Mouse (Mus musculus) heart, adult 18-20 months (tissue): Measurements from ENCODE around the gene Ipo11. TPM values are rescaled to one million over a fixed set of nuclear protein-coding genes. Genes with fewer than 3 reads are reported as not detected.
"Not testable (repeated sequence)": the region's sequence is repeated elsewhere in the genome, so short reads cannot be mapped to it uniquely, and the experiment has no call there.

ENCODE experiments used
- DNase-seq, 2 experiments: peaks; one replicate each; pipeline ENCODE4 v3.0.0; 2021 to 2022; ENCODE audit warnings: mixed read lengths in 1 of 2
- long read RNA-seq, 2 experiments: library from polyadenylated mRNA; stranded (forward); transcript quantifications; one replicate each; pipeline ENCODE4 v2.0.0; 2021
- total RNA-seq, 2 experiments: library from RNA; stranded (reverse); gene quantifications; 2 replicates each; pipeline ENCODE4 v1.2.3; 2021

Gene Ipo11
- total RNA-seq = 10 to 100 TPM; 23.1 to 24.2 TPM
- long read RNA-seq, experiment 1, full-length matches to known transcripts = 2 of 15 reads
- long read RNA-seq, experiment 1, partial matches to known transcripts = 6 of 15 reads
- long read RNA-seq, experiment 1, other reads (novel, unspliced or antisense) = 7 of 15 reads
- long read RNA-seq, experiment 2, full-length matches to known transcripts = 5 of 8 reads
- long read RNA-seq, experiment 2, partial matches to known transcripts = 2 of 8 reads
- long read RNA-seq, experiment 2, other reads (novel, unspliced or antisense) = 1 of 8 reads

GRCm38 (mm10) chr13:106936256-106937137 is at the start of gene Ipo11:
Gene Ipo11 (minus strand): TSS chr13:106936958.
- DNase-seq = peak; percentile 93 to 94

- DNase-seq = no peak
Observed at GRCm38 (mm10) chr13:106961496-106961895, 24.7 kb upstream of the Ipo11 start.

- no peak for DNase-seq
Observed at GRCm38 (mm10) chr13:106960557-106960956, 23.8 kb upstream of the Ipo11 start.

GRCm38 (mm10) chr13:106958286-106958685 is 21.5 kb upstream of the Ipo11 start:
- DNase-seq = no peak

- no peak for DNase-seq
Observed at GRCm38 (mm10) chr13:106957554-106957953, 20.8 kb upstream of the Ipo11 start.

- no peak for DNase-seq
Observed at GRCm38 (mm10) chr13:106954880-106955279, 18.1 kb upstream of the Ipo11 start.

- DNase-seq = no peak
Observed at GRCm38 (mm10) chr13:106947583-106947982, 10.8 kb upstream of the Ipo11 start.

GRCm38 (mm10) chr13:106946594-106947540 is 10.1 kb upstream of the Ipo11 start, which contains the start of gene Dimt1:
Gene Dimt1 (plus strand): TSS chr13:106947127.
- DNase-seq = peak; percentile 94 to 98

- no peak for DNase-seq
Observed at GRCm38 (mm10) chr13:106945518-106945917, 8.8 kb upstream of the Ipo11 start.

GRCm38 (mm10) chr13:106942721-106943120 is 6.0 kb upstream of the Ipo11 start:
- no peak for DNase-seq

GRCm38 (mm10) chr13:106941211-106941976 is 4.6 kb upstream of the Ipo11 start:
- no peak for DNase-seq

- DNase-seq = no peak
Observed at GRCm38 (mm10) chr13:106937138-106937472, 347 bp upstream of the Ipo11 start.

GRCm38 (mm10) chr13:106935871-106936255 is 895 bp downstream of the Ipo11 start:
- no peak for DNase-seq

GRCm38 (mm10) chr13:106929201-106929600 is 7.6 kb downstream of the Ipo11 start:
- DNase-seq = peak in 1 of 2 experiments; percentile 19

- no peak for DNase-seq
Observed at GRCm38 (mm10) chr13:106928296-106928695, 8.5 kb downstream of the Ipo11 start.

- not testable (repeated sequence) for DNase-seq
Observed at GRCm38 (mm10) chr13:106925921-106926320, 10.8 kb downstream of the Ipo11 start.

GRCm38 (mm10) chr13:106918322-106919050 is 18.3 kb downstream of the Ipo11 start:
- DNase-seq = peak in 1 of 2 experiments; percentile 51

GRCm38 (mm10) chr13:106913125-106913736 is 23.5 kb downstream of the Ipo11 start:
- DNase-seq = no peak

- DNase-seq = no peak
Observed at GRCm38 (mm10) chr13:106910096-106910495, 26.7 kb downstream of the Ipo11 start.

- no peak for DNase-seq
Observed at GRCm38 (mm10) chr13:106907273-106907672, 29.5 kb downstream of the Ipo11 start.
